Mouse (Mus musculus) frontal cortex, postnatal 10 days (tissue): ENCODE results near the gene Lin37.
A peak's percentile ranks its signal among the peaks of the same experiment; 100 is the strongest.

Source experiments
- DNase-seq, 2 experiments: peaks; one replicate each; pipeline ENCODE4 v3.0.0; 2022; ENCODE audit warnings: low spot score in 2 of 2, mixed read lengths in 1 of 2

The Lin37 gene

DNA sequence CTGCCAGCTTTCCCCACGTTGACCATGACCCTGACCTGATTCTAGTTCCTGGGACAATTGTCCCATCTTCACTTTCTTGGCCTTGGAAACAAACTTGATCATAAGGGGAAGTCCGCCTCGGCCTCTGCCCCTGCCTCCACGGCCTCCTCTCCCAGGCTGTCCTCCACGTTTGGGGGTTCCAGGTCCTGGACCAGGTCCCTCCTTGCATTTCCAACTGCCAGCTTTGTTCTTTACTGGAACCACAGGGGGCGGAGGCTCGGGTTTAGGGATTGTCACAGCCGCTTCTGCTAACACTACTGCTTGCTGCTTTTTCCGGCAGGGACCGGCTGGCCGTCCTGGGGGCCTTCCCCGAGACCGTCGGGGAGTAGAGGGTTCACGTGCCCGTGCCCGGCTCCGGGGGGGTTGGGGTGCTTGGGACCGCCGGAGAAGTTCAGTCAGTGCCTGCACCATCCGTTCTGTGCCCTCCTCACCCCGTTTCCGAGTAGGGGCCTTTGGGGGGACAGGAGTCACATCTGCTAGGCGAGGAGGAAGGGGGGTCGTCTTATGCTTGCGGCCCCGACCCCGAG is 26.9 kb upstream of the Lin37 start:
- DNase-seq = no peak

DNA sequence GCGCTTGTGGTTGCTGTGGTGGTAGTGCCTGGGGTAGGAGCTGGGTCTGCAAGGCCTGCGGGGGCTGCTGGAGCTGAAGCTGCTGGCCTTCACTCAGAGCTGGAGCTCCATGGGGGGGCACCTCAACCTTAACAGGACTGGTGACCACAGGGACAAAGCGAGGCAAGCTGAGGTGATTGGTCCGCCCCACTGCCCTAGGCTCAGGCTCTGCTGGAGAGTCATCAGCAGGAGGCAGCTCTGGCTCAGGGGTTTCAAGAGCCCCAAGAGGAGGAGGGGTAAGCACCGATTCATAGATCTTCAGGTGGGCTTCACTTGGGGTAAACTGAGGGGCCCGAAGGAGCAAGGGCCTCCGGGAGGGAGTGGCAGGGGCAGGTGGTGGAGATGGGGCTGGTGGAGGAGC is 25.5 kb upstream of the Lin37 start:
- no peak for DNase-seq

GRCm38 (mm10) chr7:30584339-30584738 is 24.7 kb upstream of the Lin37 start:
- no peak for DNase-seq

- DNase-seq = no peak
These were observed 21.9 kb upstream of the Lin37 start for GRCm38 (mm10) chr7:30581547-30581946.

DNA sequence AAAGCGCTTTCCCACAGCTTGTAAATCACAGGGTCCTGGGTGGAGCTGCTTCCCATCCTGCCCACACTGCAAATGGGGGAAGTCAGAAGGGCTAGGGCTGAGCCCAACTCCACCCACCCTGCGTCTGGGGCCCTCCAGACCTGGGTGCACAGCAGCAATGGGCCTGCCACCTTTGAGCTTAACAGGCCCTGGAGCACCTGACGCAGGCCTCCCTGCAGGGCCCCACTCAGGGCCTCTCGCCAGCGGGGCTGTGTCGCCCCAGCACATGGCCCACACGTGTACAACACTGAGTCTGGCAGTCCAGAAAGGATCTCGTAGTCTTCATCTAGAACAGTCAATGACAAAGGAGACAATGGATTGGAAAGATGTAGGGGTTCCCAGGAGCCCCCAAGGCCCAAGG is 20.3 kb upstream of the Lin37 start:
- no peak for DNase-seq

DNA sequence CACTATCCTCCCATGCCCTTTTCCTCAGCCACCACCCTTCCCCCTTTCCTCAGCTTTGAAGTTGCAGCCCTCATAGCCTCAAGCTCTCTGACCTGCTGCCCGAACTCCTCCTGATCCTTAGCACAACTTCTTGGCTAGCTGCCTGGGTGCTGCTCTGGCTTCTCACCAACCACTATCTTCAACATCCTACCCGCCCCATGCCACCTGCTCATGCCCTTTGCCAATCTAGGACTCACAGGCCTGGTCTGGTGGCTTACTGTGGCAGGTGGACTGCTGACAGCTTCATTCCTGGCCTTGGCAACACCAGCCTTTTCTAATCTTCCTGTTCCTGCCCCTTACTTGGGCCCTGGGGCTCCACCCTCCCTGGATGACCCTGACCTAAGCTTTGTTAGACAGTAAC is 13.3 kb upstream of the Lin37 start:
- DNase-seq = no peak

- DNase-seq = no peak
These were observed 12.8 kb upstream of the Lin37 start for GRCm38 (mm10) chr7:30572389-30572788.

GRCm38 (mm10) chr7:30567555-30567954 is 7.9 kb upstream of the Lin37 start:
- no peak for DNase-seq

DNA sequence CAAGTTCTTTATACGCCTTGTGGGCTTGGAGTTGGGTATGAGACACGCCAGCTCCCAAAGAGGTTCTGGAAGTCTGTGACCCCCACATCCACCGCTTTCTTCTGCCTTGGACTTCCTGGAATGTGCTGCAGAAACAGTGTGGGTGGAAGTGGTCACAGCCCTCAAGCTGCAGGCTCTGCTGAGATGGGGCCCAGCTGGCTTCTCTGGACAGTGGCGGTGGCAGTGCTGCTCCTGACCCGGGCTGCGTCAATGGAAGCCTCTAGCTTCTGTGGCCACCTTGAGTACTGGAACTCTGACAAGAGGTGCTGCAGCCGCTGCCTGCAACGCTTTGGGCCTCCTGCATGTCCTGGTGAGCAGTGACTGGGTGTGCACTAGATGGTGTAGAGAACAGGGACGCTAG is 6.4 kb upstream of the Lin37 start:
- no peak for DNase-seq

DNA sequence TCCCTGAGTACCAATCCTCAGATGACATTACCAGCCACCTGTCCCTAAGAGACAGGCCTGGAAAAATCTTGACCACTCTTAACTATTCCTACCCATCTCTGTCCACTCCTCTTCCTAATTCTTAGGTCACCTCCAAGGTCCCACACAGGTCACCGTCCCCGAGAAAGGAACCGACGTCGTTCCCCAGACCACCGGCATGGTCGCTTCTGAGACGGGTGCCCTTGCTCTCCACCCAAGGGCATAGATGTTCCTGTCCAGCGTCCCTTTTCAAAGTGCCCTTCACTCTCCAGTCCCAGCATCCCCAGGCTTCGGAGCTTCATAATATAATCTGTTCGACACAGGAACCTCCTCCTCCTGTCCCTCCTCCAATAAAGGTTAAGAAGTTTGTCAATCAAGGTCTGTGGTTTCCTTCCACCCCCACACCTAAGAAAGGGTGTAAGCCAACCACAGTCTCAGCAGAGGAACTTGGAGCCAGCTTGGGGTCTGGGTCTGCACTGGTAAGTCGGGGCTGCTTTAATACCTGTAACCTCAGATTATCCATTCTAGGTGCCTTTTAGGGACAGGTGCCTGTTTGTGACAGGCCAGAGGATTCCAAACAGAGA is 5.4 kb upstream of the Lin37 start, which contains the start of gene Igflr1:
Gene Igflr1, plus strand, starts transcription at position 458 of the 602 bp plus-strand sequence.
- no peak for DNase-seq

GRCm38 (mm10) chr7:30563906-30564280 is 4.3 kb upstream of the Lin37 start:
- no peak for DNase-seq

DNA sequence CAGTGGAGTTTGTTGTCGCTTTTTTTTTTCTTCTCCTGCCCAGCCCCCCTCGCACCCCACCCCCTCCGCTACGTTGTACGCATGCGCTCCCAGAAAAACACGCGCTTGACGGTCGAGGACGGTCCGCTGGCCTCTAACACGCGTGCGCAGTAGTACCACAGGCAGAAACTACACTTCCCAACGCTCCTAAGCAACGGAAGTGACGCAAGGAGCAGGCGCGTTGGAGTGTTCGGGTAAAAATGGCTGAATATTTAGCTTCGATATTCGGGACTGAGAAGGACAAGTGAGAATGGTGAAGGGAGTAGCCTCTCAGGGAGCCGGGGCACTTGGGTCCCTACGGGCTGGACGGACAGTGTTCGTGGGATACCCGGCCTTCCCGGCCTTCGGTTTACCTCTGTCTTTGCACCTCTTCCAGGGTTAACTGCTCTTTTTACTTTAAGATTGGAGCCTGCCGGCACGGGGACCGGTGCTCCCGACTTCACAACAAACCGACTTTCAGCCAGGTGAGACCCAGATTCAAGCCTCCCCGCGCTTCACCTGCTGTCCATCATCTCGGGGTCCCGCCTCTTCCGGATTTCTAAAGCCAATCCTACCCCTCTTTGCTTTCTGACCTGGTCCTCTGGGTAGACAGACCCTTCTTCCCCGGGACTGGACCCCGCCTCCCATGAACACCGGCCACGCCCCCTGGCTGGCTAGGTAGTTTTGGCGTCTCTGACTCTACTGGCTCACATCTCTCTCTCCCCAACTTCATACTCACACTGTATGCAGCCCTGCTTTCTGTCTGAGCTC is 3.7 kb upstream of the Lin37 start, which contains the start of the genes U2af1l4, Gm49396 and Psenen:
Gene U2af1l4, plus strand, starts transcription at position 185 of the 789 bp plus-strand sequence.
Gene Gm49396, plus strand, starts transcription at position 228 of the 789 bp plus-strand sequence.
Gene Psenen, minus strand, starts transcription at position 511 of the 789 bp plus-strand sequence.
- peak; percentile 94 for DNase-seq

DNA sequence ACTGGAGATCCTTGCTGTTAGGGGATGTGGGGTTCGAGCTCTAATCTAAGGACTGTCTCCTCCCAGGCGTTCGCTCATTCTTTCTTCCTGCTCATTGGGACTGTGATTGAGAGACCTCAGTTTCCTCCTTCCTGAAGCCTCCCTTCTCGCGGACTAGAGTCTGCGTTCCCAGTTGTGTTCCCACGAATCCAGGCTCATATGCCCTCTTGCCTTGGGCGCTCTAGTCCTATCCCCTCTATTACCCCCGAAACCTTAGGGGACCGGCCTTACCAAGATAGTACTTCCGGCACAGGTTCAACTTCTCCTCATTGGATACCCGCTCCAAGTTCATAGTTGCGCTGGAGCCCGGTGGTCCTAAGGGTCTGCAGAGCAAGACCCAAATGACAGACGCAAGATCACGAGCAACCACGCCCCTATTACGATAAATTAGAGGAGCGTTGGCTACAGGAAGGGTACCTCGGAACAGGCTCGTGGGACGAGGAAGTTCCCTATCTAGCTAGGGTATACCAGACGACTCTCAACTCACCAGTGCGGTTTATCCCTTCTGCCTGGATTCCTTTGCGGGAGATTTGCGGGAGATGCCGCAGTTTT is 3.0 kb upstream of the Lin37 start:
- DNase-seq = no peak

DNA sequence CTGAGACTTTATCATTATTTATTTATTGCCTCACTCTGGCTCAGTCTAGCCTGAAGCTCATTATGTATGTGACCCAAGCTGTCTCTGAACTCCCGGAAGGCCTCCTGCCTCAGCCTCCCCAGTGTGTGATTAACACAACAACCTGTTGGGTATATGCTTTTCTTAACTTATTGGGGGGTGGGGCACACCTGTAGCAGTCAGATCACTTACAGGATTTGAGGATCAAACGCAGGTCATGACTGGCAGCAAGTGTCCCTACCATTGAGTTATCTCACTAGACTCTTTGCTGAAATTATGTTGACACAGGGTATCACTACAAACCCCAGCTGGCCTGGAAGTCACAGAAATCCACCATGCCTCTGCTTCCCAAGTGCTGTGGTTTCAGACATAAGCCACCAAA is 658 bp upstream of the Lin37 start:
- no peak for DNase-seq

DNA sequence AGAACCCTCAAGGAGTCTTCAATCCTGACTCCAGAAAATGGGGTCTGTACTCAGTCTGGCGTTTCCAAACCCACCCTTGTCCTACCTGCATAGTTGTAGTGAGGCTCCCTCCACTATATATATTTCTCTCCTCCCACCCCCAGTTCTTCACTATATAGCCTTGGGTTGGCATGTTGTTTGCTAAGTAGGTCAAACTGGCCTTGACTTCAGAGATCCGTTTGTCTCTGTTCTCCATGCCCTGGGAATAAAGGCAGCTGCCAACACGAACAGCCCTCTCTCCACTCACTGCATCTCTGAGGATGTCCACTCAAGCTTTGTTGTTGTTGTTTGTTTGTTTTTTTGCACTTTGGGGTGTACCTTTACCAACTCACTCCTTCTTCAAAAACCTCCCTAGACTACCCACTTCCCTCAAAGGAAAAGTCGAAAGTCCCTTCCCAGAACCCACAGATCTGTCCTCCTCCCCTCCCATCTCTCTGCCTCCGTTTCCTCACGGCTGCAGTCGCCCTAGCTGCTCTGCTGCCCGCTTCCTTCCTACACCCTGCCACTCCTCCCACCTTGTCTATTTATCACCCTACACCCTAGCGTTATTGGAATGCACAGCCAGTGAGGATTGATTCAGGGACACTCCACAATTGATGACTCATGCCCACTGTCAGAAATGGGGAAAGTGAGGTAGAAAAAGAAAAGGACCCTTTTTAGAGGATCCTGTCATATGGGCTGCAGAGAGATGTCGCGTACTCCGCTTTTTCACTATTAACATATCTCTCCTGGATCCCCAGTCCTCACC is 789 bp downstream of the Lin37 start:
- DNase-seq = no peak

GRCm38 (mm10) chr7:30557901-30558514 is 1.6 kb downstream of the Lin37 start:
- DNase-seq = no peak

DNA sequence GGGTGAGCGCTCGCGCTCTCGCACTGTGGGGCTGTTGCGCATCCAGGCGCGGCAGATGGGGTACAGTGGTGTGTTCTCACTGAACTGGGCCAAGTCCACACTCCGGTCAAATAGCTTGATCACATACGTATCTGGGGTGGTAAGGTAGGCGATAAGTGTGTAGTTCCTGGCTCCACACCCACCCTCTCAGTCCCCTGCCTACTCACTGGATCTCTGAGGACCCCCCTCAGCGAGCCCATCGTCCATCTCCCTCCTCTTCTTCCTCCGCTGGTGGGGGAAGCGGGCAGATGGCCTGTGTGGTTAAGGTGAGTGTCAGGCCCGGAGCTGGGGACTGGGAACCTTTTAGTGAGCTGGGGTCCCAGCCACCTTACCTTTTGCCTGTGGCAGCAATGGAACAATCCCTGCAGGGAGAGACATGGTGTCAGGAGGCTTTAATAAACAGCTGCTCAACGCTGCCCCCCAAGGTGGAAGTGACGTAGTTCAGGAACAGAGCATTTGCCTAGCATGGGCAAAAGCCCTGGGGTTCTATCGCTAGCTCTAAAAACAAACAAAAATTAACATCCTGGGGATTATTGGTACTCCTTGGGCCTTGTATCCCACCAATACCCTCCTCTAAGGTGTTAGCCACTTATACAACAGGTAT is 2.6 kb downstream of the Lin37 start:
- DNase-seq = no peak

DNA sequence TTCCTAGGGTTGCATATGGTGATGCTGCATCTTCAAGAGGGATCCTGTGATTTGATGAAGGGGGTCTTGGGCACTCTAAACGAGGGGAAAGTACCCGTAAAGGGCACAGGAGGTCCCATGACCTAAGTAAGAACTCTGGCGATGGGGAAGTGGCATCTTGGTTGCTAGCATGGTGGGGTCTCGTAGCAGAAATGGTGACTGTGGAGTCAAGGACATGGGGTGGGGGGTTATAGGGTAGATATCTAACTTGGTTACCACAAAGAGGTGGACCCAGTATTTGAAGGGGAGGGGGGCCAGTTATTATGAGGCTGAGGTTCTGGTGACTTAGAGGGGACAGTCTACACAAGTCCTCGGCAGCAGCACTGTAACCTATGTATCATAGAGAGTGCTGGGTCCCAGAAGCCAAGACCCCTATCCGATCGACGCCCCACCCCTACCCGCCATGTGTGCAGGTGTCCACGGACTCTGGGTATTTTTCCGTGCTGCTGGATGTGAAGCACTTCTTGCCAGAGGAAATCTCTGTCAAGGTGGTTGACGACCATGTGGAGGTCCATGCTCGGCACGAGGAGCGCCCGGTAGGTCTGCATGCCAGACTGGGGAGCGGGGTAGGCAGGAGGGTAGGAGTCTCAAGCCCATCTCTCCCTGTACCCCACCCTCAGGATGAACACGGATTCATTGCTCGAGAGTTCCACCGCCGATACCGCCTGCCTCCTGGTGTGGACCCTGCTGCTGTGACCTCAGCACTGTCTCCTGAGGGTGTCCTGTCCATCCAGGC is 5.6 kb downstream of the Lin37 start:
- DNase-seq = no peak

DNA sequence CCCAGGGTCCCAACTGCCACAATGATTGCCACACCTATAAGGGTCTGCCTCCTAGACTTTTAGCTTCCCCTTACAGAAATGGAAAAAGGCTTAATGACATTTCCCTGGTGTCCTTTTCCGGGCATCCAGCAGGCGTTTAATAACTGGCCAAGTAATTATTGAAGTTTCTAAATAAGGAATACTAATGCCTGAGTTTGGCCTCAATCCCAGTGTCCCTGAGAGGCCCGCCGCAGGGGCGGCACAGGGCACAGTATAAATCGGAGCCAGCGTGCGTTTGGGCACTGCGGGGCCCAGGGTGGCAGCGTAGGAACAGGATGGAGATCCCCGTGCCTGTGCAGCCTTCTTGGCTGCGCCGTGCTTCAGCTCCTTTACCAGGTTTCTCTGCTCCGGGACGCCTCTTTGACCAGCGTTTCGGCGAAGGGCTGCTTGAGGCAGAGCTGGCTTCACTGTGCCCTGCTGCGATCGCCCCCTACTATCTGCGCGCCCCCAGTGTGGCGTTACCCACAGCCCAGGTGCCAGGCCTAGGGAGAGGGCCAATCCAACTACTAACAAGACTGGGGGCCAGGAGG is 6.5 kb downstream of the Lin37 start:
- DNase-seq = peak in 1 of 2 experiments; percentile 48
